Comparison of ENCODE assay signal across 8 mouse cellular contexts in genomic region chr3:104639749-104640368, GRCm38 (mm10). TPM values are rescaled to one million over a fixed set of nuclear protein-coding genes. Genes with fewer than 3 reads are reported as not detected.
DNase-seq lines count a peak whose midpoint lies in the region; ATAC-seq and TF ChIP-seq lines count a peak whose summit lies in the region.

No protein-coding gene starts in this region.

- H3K9ac ChIP-seq in lung, embryonic 14.5 days = peak overlapping the region; percentile 87
- no peak overlapping the region for H3K9ac ChIP-seq in embryonic facial prominence, embryonic 15.5 days
- peak overlapping the region; percentile 94 for H3K9ac ChIP-seq in limb, embryonic 13.5 days
- peak overlapping the region; percentile 69; the same call in 1 of the 2 replicates for H3K9ac ChIP-seq in neural tube, embryonic 15.5 days (replicated peaks)

- no peaks in the 10 kb centered on the region for H3K27me3 ChIP-seq in lung, embryonic 14.5 days (ENCODE audit: insufficient read depth, low read length)
- no peaks in the 10 kb centered on the region for H3K27me3 ChIP-seq in embryonic facial prominence, embryonic 15.5 days
- H3K27me3 ChIP-seq in limb, embryonic 13.5 days = no peaks in the 10 kb centered on the region
- no peaks in the 10 kb centered on the region for H3K27me3 ChIP-seq in neural tube, embryonic 15.5 days (replicated peaks)

- no peaks in the 10 kb centered on the region for H3K4me1 ChIP-seq in lung, embryonic 14.5 days (ENCODE audit: insufficient read depth)
- H3K4me1 ChIP-seq in embryonic facial prominence, embryonic 15.5 days = peaks cover 7% of the 10 kb centered on the region; the same call in 1 of the 2 replicates
- H3K4me1 ChIP-seq in limb, embryonic 13.5 days = peaks cover 12% of the 10 kb centered on the region; the same call in 1 of the 2 replicates
- peaks cover 19% of the 10 kb centered on the region for H3K4me1 ChIP-seq in neural tube, embryonic 15.5 days

- 22% methylated on average over 10 of the region's 10 CpGs for WGBS in lung, embryonic 14.5 days
- WGBS in embryonic facial prominence, embryonic 15.5 days = 19% methylated on average over 10 of the region's 10 CpGs
- WGBS in limb, embryonic 13.5 days = 15% methylated on average over 10 of the region's 10 CpGs
- 21% methylated on average over 10 of the region's 10 CpGs for WGBS in neural tube, embryonic 15.5 days

- H3K4me2 ChIP-seq in lung, embryonic 14.5 days = peak overlapping the region; percentile 96
- peak overlapping the region; percentile 93 for H3K4me2 ChIP-seq in embryonic facial prominence, embryonic 15.5 days (replicated peaks)
- H3K4me2 ChIP-seq in limb, embryonic 13.5 days (replicated peaks) = peak overlapping the region; percentile 88
- peak overlapping the region; percentile 96 for H3K4me2 ChIP-seq in neural tube, embryonic 15.5 days

- intact Hi-C loops in left cerebral cortex, postnatal 14 days (cut with DNase I) = loop anchor here (5.0 kb wide), 1 partner anchor 98 kb away; no protein-coding TSS in a partner anchor

- no peak for ATAC-seq in lung, embryonic 14.5 days (ENCODE audit: insufficient read depth)
- no peak for ATAC-seq in embryonic facial prominence, embryonic 15.5 days (ENCODE audit: insufficient number of reproducible peaks, low FRiP score, low TSS enrichment, low read depth)
- no peak for ATAC-seq in limb, embryonic 13.5 days (ENCODE audit: low FRiP score, low read depth)
- no peak for ATAC-seq in neural tube, embryonic 15.5 days (ENCODE audit: low FRiP score)

- H3K27ac ChIP-seq in lung, embryonic 14.5 days (ENCODE audit: low read depth) = no peak overlapping the region
- H3K27ac ChIP-seq in embryonic facial prominence, embryonic 15.5 days (replicated peaks) = no peak overlapping the region
- H3K27ac ChIP-seq in limb, embryonic 13.5 days = no peak overlapping the region
- no peak overlapping the region for H3K27ac ChIP-seq in neural tube, embryonic 15.5 days (replicated peaks)

- peak overlapping the region; percentile 90 for H3K4me3 ChIP-seq in lung, embryonic 14.5 days (ENCODE audit: low read depth, low read length)
- H3K4me3 ChIP-seq in embryonic facial prominence, embryonic 15.5 days (replicated peaks) = peak overlapping the region; percentile 85
- H3K4me3 ChIP-seq in limb, embryonic 13.5 days = peak overlapping the region; percentile 87
- peak overlapping the region; percentile 78 for H3K4me3 ChIP-seq in neural tube, embryonic 15.5 days (replicated peaks)

- no peaks in the 10 kb centered on the region for H3K9me3 ChIP-seq in lung, embryonic 14.5 days (ENCODE audit: low read depth, low read length)
- no peaks in the 10 kb centered on the region for H3K9me3 ChIP-seq in embryonic facial prominence, embryonic 15.5 days (replicated peaks)
- H3K9me3 ChIP-seq in limb, embryonic 13.5 days = no peaks in the 10 kb centered on the region
- no peaks in the 10 kb centered on the region for H3K9me3 ChIP-seq in neural tube, embryonic 15.5 days (replicated peaks)

- TF ChIP-seq CTCF in lung, embryonic 14.5 days (IDR thresholded peaks at IDR 0.05; ENCODE audit: low read depth) = no peak

- DNase-seq in lung, embryonic 14.5 days = no peak
- no peak for DNase-seq in lung, postnatal 4 days
- no peak for DNase-seq in kidney, postnatal 36 days
- DNase-seq in left cerebral cortex, postnatal 14 days (ENCODE audit: low spot score in 2 of 2) = no peak
- DNase-seq in kidney, postnatal 25 days = no peak

- H3K36me3 ChIP-seq in lung, embryonic 14.5 days (ENCODE audit: insufficient read depth) = no peaks in the 10 kb centered on the region
- H3K36me3 ChIP-seq in embryonic facial prominence, embryonic 15.5 days = no peaks in the 10 kb centered on the region
- no peaks in the 10 kb centered on the region for H3K36me3 ChIP-seq in limb, embryonic 13.5 days
- no peaks in the 10 kb centered on the region for H3K36me3 ChIP-seq in neural tube, embryonic 15.5 days

RNA-seq across cellular contexts. Expression of gene Slc16a1, which starts 1.4 kb away (rescaled TPM):
- 31.0 and 33.4 TPM in 2 replicates for polyA plus RNA-seq in lung, embryonic 14.5 days (2014; fragmentation: Nextera tagmentation; extraction: Ambion mirVana)
- 29.3 and 31.0 TPM in 2 replicates for polyA plus RNA-seq in embryonic facial prominence, embryonic 15.5 days (2015; fragmentation: Nextera tagmentation; extraction: Ambion mirVana)
- polyA plus RNA-seq in limb, embryonic 13.5 days (2015; fragmentation: Nextera tagmentation; extraction: Ambion mirVana) = 36.3 and 38.4 TPM in 2 replicates
- polyA plus RNA-seq in neural tube, embryonic 15.5 days (2015; fragmentation: Nextera tagmentation; extraction: Ambion mirVana) = 10.5 and 16.8 TPM in 2 replicates
- 10 to 100 TPM; 73.0 to 75.0 TPM for total RNA-seq in left cerebral cortex, postnatal 14 days (2021)
